Mouse (Mus musculus) embryonic fibroblast, embryonic 13.5 days (primary cell): Measurements from ENCODE around the gene Itpr2.

Source experiments
- CTCF ChIP-seq: IDR thresholded peaks from 2 replicates; pipeline ENCODE4 v1.5.1; 2011; ENCODE audit warnings: mild to moderate bottlenecking, control low read depth, low read length, moderate library complexity, borderline replicate concordance; ENCODE audit not compliant: insufficient read depth
- POLR2A ChIP-seq: IDR thresholded peaks from 2 replicates; pipeline ENCODE4 v1.6.1; 2011; ENCODE audit warnings: low read depth, mild to moderate bottlenecking, control low read depth, low read length, moderate library complexity

DNA sequence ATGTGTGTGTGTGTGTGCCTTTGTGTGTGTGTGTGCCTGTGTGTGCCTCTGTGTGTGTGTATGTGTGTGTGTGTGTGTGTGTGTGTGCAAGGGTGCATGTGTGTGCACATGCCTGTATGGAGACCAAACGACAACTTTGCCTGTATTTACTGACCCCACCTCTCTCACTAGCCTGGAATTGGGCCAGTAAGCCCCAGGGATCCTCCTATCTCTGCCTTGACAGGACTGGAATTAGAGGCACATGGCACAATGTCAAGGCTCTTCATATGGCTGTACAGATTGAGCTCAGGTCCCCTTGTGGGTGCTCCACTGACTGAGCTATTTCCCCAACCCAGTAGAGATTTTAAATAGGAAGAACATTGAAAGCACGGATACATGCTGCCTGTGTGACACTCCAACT, 198.7 kb downstream of the Itpr2 start:
- TF ChIP-seq CTCF (no peak), POLR2A (no peak)
